Mouse (Mus musculus): ENCODE results near the gene Tbc1d1. TPM values are rescaled to one million over a fixed set of nuclear protein-coding genes. Genes with fewer than 3 reads are reported as not detected.

Gene Tbc1d1
- polyA plus RNA-seq, 1 experiment from 2014 or later, result 38.3 TPM

GRCm38 (mm10) chr5:64263348-64263747 is 107.2 kb downstream of the Tbc1d1 start:
- Histone ChIP-seq H3K27me3 (ENCODE audit: insufficient read depth, poor library complexity, severe bottlenecking) (no peaks in the 10 kb centered on the region), H3K4me1 (0 out of 2 replicates have a peak, but pooled peaks cover 9% of the 10 kb centered on the region), H3K9me3 (no peaks in the 10 kb centered on the region), H3K36me3 (peaks cover 11% of the 10 kb centered on the region), H3K4me3 (no peak overlapping the region), H3K27ac (no peak overlapping the region)
- DNase-seq (ENCODE audit: low spot score), result no peak
- WGBS, result 81% methylated on average over 11 of the region's 11 CpGs

DNA sequence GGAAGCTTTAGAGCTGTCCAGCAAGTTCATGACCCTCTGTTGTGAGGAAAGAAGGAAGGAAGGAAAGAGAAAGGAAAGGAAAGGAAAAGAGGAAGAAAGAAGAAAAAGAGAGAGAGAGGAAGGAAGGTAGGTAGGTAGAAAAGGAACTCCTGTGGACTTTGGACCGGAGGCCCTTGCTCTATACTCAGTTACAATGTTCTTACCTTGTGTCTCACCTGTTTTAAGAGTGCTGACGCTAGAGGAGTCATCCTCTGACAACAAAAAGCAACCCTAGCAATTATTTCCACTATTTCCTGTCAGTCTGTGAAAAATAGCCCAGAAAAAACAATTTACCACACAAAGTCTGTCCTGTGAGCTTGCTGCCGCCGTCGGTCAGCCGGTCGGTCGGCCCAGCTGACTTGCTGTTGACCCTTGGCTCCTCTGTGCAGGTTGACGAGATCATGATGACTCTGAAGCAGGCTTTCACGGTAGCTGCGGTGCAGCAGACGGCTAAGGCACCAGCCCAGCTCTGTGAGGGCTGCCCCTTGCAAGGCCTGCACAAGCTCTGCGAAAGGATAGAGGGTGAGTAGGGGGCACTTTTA is 107.9 kb downstream of the Tbc1d1 start:
- peaks cover 7% of the 10 kb centered on the region for H3K36me3 ChIP-seq
- no peak overlapping the region for H3K27ac ChIP-seq
- no peaks in the 10 kb centered on the region for H3K9me3 ChIP-seq
- no peaks in the 10 kb centered on the region for H3K27me3 ChIP-seq (ENCODE audit: insufficient read depth, poor library complexity, severe bottlenecking)
- no peak overlapping the region for H3K4me3 ChIP-seq
- H3K4me1 ChIP-seq, result 0 out of 2 replicates have a peak, but pooled peaks cover 9% of the 10 kb centered on the region
- no peak for DNase-seq (ENCODE audit: low spot score)
- WGBS, result 78% methylated on average over 13 of the region's 13 CpGs

GRCm38 (mm10) chr5:64265145-64265544 is 109.0 kb downstream of the Tbc1d1 start:
- 22% methylated on average over 3 of the region's 3 CpGs for WGBS
- Histone ChIP-seq H3K9me3 (no peaks in the 10 kb centered on the region), H3K4me3 (no peak overlapping the region), H3K27me3 (ENCODE audit: insufficient read depth, poor library complexity, severe bottlenecking) (no peaks in the 10 kb centered on the region), H3K4me1 (0 out of 2 replicates have a peak, but pooled peaks cover 9% of the 10 kb centered on the region), H3K27ac (no peak overlapping the region), H3K36me3 (peaks cover 9% of the 10 kb centered on the region)
- no peak for DNase-seq (ENCODE audit: low spot score)

DNA sequence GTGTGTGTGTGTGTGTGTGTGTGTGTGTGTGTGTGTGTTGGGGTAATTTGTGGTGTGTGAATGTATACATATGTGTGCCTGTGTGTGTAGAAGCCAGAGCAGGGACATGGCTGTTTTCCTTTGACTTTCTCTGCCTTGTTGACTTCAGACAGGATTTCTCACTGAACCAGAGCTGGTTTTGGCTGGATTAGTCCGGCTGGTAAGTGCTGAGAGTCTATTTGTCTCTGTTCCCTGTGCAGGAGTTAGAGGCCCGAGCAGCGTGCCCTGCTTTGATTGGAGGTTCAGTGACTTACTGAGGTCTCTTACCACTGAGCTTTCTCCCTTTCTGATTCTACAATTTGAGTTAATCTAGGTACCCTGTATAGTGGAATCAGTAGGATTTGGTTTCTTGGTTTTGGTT is 109.8 kb downstream of the Tbc1d1 start:
- Histone ChIP-seq H3K27me3 (ENCODE audit: insufficient read depth, poor library complexity, severe bottlenecking) (no peaks in the 10 kb centered on the region), H3K4me3 (no peak overlapping the region), H3K27ac (no peak overlapping the region), H3K4me1 (0 out of 2 replicates have a peak, but pooled peaks cover 9% of the 10 kb centered on the region), H3K9me3 (no peaks in the 10 kb centered on the region), H3K36me3 (peaks cover 11% of the 10 kb centered on the region)
- DNase-seq (ENCODE audit: low spot score), result no peak
- 88% methylated on average over 3 of the region's 3 CpGs for WGBS

DNA sequence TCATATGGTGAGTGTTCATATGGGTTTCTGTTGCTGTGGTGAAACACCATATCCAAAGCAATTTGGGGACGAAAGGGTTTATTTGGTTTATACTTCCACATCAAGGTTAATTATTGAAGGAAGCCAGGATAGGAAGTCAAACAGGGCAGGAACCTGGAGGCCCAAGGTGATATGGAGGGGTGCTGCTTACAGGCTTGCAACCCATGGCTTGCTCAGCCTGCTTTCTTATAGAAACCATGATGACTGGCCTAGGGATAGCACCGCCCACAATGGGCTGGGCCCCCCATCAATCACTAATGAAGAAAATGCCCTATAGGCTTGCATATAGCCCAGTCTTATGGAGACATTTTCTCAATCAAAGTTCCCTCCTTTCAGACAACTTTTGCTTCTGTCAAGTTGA is 110.4 kb downstream of the Tbc1d1 start:
- Histone ChIP-seq H3K27ac (no peak overlapping the region), H3K9me3 (no peaks in the 10 kb centered on the region), H3K36me3 (peaks cover 17% of the 10 kb centered on the region), H3K4me1 (0 out of 2 replicates have a peak, but pooled peaks cover 9% of the 10 kb centered on the region), H3K4me3 (no peak overlapping the region), H3K27me3 (ENCODE audit: insufficient read depth, poor library complexity, severe bottlenecking) (no peaks in the 10 kb centered on the region)
- DNase-seq (ENCODE audit: low spot score), result no peak
- 86% methylated on average over 2 of the region's 2 CpGs for WGBS

DNA sequence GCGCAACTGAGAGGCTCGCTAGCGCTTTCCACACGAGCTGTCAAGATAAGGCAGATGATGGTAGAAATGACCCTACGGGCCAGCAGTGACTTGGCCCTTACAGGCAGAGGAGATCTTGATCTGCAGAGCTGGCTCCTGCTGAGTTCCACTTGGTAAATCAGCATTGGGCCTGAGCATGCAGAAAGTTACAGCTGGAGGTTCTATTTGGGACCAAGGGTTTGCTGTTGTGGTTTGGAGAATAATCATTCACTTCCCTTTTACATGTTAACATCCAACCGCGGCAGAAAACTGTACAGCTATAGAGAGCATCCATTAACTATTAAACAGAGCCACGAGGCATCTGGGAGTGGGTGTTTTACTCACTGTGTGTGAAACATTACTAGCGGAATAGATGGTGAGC is 111.2 kb downstream of the Tbc1d1 start:
- DNase-seq (ENCODE audit: low spot score), result no peak
- H3K4me1 ChIP-seq, result 0 out of 2 replicates have a peak, but pooled peaks cover 9% of the 10 kb centered on the region
- peaks cover 23% of the 10 kb centered on the region for H3K36me3 ChIP-seq
- WGBS, result 58% methylated on average over 9 of the region's 9 CpGs
- H3K9me3 ChIP-seq, result no peaks in the 10 kb centered on the region
- no peak overlapping the region for H3K4me3 ChIP-seq
- no peak overlapping the region for H3K27ac ChIP-seq
- no peaks in the 10 kb centered on the region for H3K27me3 ChIP-seq (ENCODE audit: insufficient read depth, poor library complexity, severe bottlenecking)

DNA sequence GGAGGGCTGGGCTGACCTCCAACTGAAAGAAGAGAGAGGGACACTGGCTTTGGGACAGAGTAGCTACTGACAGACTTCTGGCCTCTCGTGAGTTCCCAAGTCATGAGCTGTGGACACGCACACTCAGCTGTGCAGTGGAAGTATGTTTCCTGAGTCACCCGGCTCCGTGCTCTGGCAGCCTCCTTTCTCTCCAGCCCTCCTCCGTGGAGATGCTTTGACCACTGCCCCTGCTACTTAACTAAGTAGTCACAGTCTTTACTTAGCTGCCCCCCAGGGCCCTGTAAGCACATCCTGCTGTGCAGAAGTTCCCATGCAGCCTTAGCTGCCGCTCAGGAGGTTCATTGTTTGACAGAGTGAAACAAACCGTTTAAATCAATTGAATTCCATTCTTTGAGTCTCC is 113.6 kb downstream of the Tbc1d1 start:
- Histone ChIP-seq H3K9me3 (no peaks in the 10 kb centered on the region), H3K27me3 (ENCODE audit: insufficient read depth, poor library complexity, severe bottlenecking) (no peaks in the 10 kb centered on the region), H3K27ac (no peak overlapping the region), H3K4me1 (peaks cover 12% of the 10 kb centered on the region), H3K36me3 (peaks cover 18% of the 10 kb centered on the region), H3K4me3 (no peak overlapping the region)
- no peak for DNase-seq (ENCODE audit: low spot score)
- 62% methylated on average over 7 of the region's 7 CpGs for WGBS

- 88% methylated on average over 1 of the region's 1 CpGs for WGBS
- H3K9me3 ChIP-seq, result no peaks in the 10 kb centered on the region
- DNase-seq (ENCODE audit: low spot score), result no peak
- no peak overlapping the region for H3K4me3 ChIP-seq
- peaks cover 31% of the 10 kb centered on the region for H3K36me3 ChIP-seq
- no peaks in the 10 kb centered on the region for H3K27me3 ChIP-seq (ENCODE audit: insufficient read depth, poor library complexity, severe bottlenecking)
- no peak overlapping the region for H3K27ac ChIP-seq
- peaks cover 8% of the 10 kb centered on the region for H3K4me1 ChIP-seq
Measured at GRCm38 (mm10) chr5:64273517-64273916, 117.4 kb downstream of the Tbc1d1 start.

- Histone ChIP-seq H3K9me3 (no peaks in the 10 kb centered on the region), H3K4me1 (peaks cover 8% of the 10 kb centered on the region), H3K27ac (no peak overlapping the region), H3K4me3 (no peak overlapping the region), H3K36me3 (peaks cover 34% of the 10 kb centered on the region), H3K27me3 (ENCODE audit: insufficient read depth, poor library complexity, severe bottlenecking) (no peaks in the 10 kb centered on the region)
- WGBS, result 67% methylated on average over 9 of the region's 9 CpGs
- DNase-seq (ENCODE audit: low spot score), result no peak
Measured at GRCm38 (mm10) chr5:64274296-64274695, 118.2 kb downstream of the Tbc1d1 start.

- H3K4me3 ChIP-seq, result no peak overlapping the region
- no peaks in the 10 kb centered on the region for H3K9me3 ChIP-seq
- H3K4me1 ChIP-seq, result peaks cover 8% of the 10 kb centered on the region
- no peak overlapping the region for H3K27ac ChIP-seq
- WGBS, result 40% methylated on average over 17 of the region's 17 CpGs
- no peak for DNase-seq (ENCODE audit: low spot score)
- peaks cover 40% of the 10 kb centered on the region for H3K36me3 ChIP-seq
- no peaks in the 10 kb centered on the region for H3K27me3 ChIP-seq (ENCODE audit: insufficient read depth, poor library complexity, severe bottlenecking)
Measured at GRCm38 (mm10) chr5:64274738-64275451, 118.8 kb downstream of the Tbc1d1 start.

DNA sequence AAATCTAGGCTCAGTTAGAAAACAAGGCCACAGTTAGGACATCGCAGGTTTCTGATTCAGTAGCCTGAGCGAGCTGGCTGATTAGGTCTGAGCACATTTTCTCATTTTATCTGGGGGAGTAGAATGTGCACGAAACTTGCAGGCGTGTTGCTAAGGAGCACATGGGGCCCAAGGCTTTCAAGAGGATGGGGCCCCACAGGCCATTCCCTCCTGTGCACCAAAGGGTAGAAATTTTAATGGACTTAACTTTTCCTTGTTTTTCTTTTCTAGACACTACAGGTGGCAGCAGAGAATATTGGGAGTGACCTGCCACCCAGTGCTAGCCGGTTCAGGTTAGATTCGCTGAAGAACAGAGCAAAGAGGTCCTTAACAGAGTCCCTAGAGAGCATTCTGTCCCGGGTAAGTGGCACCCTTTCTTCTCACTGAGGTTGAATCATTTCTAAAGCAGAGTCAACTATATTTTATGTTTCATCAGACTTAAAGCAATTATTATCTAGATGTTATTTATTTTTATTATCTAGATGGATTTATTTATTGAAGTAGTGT is 121.6 kb downstream of the Tbc1d1 start:
- WGBS, result 84% methylated on average over 7 of the region's 7 CpGs
- Histone ChIP-seq H3K36me3 (peaks cover 46% of the 10 kb centered on the region), H3K27me3 (ENCODE audit: insufficient read depth, poor library complexity, severe bottlenecking) (no peaks in the 10 kb centered on the region), H3K4me3 (no peak overlapping the region), H3K4me1 (peaks cover 16% of the 10 kb centered on the region), H3K9me3 (no peaks in the 10 kb centered on the region), H3K27ac (no peak overlapping the region)
- DNase-seq (ENCODE audit: low spot score), result no peak

GRCm38 (mm10) chr5:64279668-64280067 is 123.6 kb downstream of the Tbc1d1 start:
- no peak for DNase-seq (ENCODE audit: low spot score)
- Histone ChIP-seq H3K4me3 (no peak overlapping the region), H3K4me1 (0 out of 2 replicates have a peak, but pooled peaks cover 8% of the 10 kb centered on the region), H3K27me3 (ENCODE audit: insufficient read depth, poor library complexity, severe bottlenecking) (no peaks in the 10 kb centered on the region), H3K36me3 (peaks cover 59% of the 10 kb centered on the region), H3K9me3 (no peaks in the 10 kb centered on the region), H3K27ac (no peak overlapping the region)
- WGBS, result 61% methylated on average over 7 of the region's 7 CpGs

DNA sequence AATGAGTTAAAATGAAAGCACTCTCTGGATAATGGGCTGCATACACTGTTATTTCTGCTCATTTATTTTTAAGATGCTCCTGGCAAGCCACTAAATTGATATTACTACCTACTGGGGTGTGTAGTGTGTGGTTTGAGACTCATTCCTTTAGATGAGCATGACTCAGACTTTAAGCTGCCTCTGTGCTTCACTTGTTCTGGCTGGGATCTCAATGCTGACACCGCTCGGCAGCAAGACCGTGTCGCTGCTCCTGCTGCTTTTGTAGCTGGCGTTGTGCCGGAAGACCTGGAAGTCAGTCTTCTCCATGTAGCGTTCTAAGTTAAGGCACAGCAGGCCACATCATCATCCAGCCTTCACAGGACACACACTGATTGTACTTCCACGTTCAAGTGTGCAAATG is 124.1 kb downstream of the Tbc1d1 start:
- Histone ChIP-seq H3K4me1 (0 out of 2 replicates have a peak, but pooled peaks cover 8% of the 10 kb centered on the region), H3K36me3 (peaks cover 62% of the 10 kb centered on the region), H3K27me3 (ENCODE audit: insufficient read depth, poor library complexity, severe bottlenecking) (no peaks in the 10 kb centered on the region), H3K4me3 (no peak overlapping the region), H3K27ac (no peak overlapping the region), H3K9me3 (no peaks in the 10 kb centered on the region)
- DNase-seq (ENCODE audit: low spot score), result no peak
- WGBS, result 94% methylated on average over 8 of the region's 8 CpGs

Data from heart, embryonic 10.5 days (tissue).